Mouse (Mus musculus) brain, embryonic 14.5 days (tissue): ENCODE results near the gene Il17a.

Experiments used
- CTCF ChIP-seq: fragments of 200-500 bp; IDR thresholded peaks from 2 replicates; pipeline ENCODE4 v1.5.1; 2012; ENCODE audit warnings: inconsistent platforms, mild to moderate bottlenecking, moderate library complexity, borderline replicate concordance; ENCODE audit not compliant: insufficient read depth, insufficient read length; ENCODE audit errors: extremely low read depth
- POLR2A ChIP-seq: fragments of 200-500 bp; IDR thresholded peaks from 2 replicates; pipeline ENCODE4 v1.6.1; 2012; ENCODE audit warnings: mild to moderate bottlenecking, inconsistent platforms, borderline replicate concordance; ENCODE audit not compliant: poor library complexity, insufficient read depth, insufficient read length, severe bottlenecking; ENCODE audit errors: extremely low read depth

- no peak for TF ChIP-seq POLR2A
- TF ChIP-seq CTCF, result no peak
These were observed 45.3 kb upstream of the Il17a start for GRCm38 (mm10) chr1:20685393-20685792.
